Mouse (Mus musculus) CH12.LX (cell line): Measurements from ENCODE around the gene Taf10. TPM values are rescaled to one million over a fixed set of nuclear protein-coding genes. Genes with fewer than 3 reads are reported as not detected.

ENCODE experiments used
- DNase-seq: peaks from one replicate; pipeline ENCODE4 v3.0.0-alpha.2; 2013; ENCODE audit errors: extremely low read depth
- H3K27ac ChIP-seq: 2 replicates; pipeline ENCODE4 v1.5.1; 2012; ENCODE audit warnings: low read depth, mild to moderate bottlenecking, control low read depth, moderate library complexity; ENCODE audit not compliant: insufficient read depth
- H3K27me3 ChIP-seq: replicated peaks from 2 replicates; pipeline ENCODE3; 2012; ENCODE audit warnings: inconsistent platforms
- H3K36me3 ChIP-seq, 2 experiments: replicated peaks in 1 of 2; 2 replicates each; pipeline versions ENCODE3 to v1.6.1; 2012; ENCODE audit warnings: inconsistent platforms in 1 of 2, low read length in 1 of 2, mild to moderate bottlenecking in 1 of 2, mixed read lengths in 1 of 2, moderate library complexity in 1 of 2; ENCODE audit not compliant: control insufficient read depth in 1 of 2, insufficient read depth in 1 of 2
- H3K4me1 ChIP-seq, 2 experiments: 2 replicates each; pipeline ENCODE4 v1.6.1; 2012; ENCODE audit warnings: inconsistent platforms in 1 of 2, moderate library complexity in 1 of 2; ENCODE audit not compliant: insufficient read depth in 2 of 2, control insufficient read depth in 1 of 2
- H3K4me2 ChIP-seq: 2 replicates; pipeline ENCODE4 v1.6.1; 2012; ENCODE audit warnings: low read depth, mild to moderate bottlenecking, control low read depth; ENCODE audit not compliant: poor library complexity, insufficient read depth, severe bottlenecking
- H3K4me3 ChIP-seq, 3 experiments: fragments of 150-350 bp in 1 of 3; sonication (generic) in 1 of 3; replicated peaks in 1 of 3; 2 replicates each; pipeline versions ENCODE3 to v1.5.1; 2011 to 2012; ENCODE audit warnings: low read depth in 2 of 3, low read length in 2 of 3, mild to moderate bottlenecking in 2 of 3, moderate library complexity in 2 of 3, control low read depth in 1 of 3, improper control_type of control experiment in 1 of 3, inconsistent platforms in 1 of 3, mixed read lengths in 1 of 3; ENCODE audit not compliant: poor library complexity in 1 of 3
- H3K79me2 ChIP-seq: replicated peaks from 2 replicates; pipeline ENCODE4 v1.6.1; 2012; ENCODE audit warnings: mild to moderate bottlenecking, moderate library complexity; ENCODE audit not compliant: control insufficient read depth, poor library complexity, insufficient read depth, severe bottlenecking; ENCODE audit errors: extremely low read depth
- H3K9ac ChIP-seq: 2 replicates; pipeline ENCODE4 v1.6.1; 2012; ENCODE audit warnings: low read depth, mild to moderate bottlenecking, control low read depth, moderate library complexity; ENCODE audit not compliant: insufficient read depth
- H3K9me3 ChIP-seq: replicated peaks from 2 replicates; pipeline ENCODE3; 2012; ENCODE audit warnings: low read length, inconsistent platforms, mixed read lengths
- BHLHE40 ChIP-seq: IDR thresholded peaks from 2 replicates; pipeline ENCODE4 v1.6.1; 2011; ENCODE audit warnings: mild to moderate bottlenecking, low read depth, low read length, improper control_type of control experiment
- CHD2 ChIP-seq: IDR thresholded peaks from 2 replicates; pipeline ENCODE4 v1.6.1; 2011; ENCODE audit warnings: low read length, improper control_type of control experiment
- CTCF ChIP-seq, 2 experiments: IDR thresholded peaks in 1 of 2; conservative IDR thresholded peaks in 1 of 2; 2 replicates each; pipeline ENCODE4 v1.5.1; 2011 to 2012; ENCODE audit warnings: low read depth in 2 of 2, low read length in 2 of 2, improper control_type of control experiment in 1 of 2, inconsistent platforms in 1 of 2, mild to moderate bottlenecking in 1 of 2, moderate library complexity in 1 of 2
- E2F4 ChIP-seq: IDR thresholded peaks from 2 replicates; pipeline ENCODE4 v1.6.1; 2011; ENCODE audit warnings: low read depth, low read length, improper control_type of control experiment; ENCODE audit not compliant: insufficient replicate concordance
- ELF1 ChIP-seq: IDR thresholded peaks from 2 replicates; pipeline ENCODE4 v1.6.1; 2014; ENCODE audit warnings: low read depth, mild to moderate bottlenecking, inconsistent platforms, low read length, improper control_type of control experiment
- EP300 ChIP-seq: IDR thresholded peaks from 2 replicates; pipeline ENCODE4 v1.6.1; 2011; ENCODE audit warnings: low read length, improper control_type of control experiment
- GABPA ChIP-seq: IDR thresholded peaks from 2 replicates; pipeline ENCODE4 v1.6.1; 2012; ENCODE audit warnings: low read depth, low read length, improper control_type of control experiment, inconsistent platforms; ENCODE audit not compliant: insufficient replicate concordance
- HCFC1 ChIP-seq: IDR thresholded peaks from 2 replicates; pipeline ENCODE4 v1.6.1; 2012; ENCODE audit warnings: low read depth, mild to moderate bottlenecking, inconsistent platforms, low read length, improper control_type of control experiment
- JUN ChIP-seq: IDR thresholded peaks from 2 replicates; pipeline ENCODE4 v1.6.1; 2011; ENCODE audit warnings: low read depth, mild to moderate bottlenecking, low read length, improper control_type of control experiment, moderate library complexity; ENCODE audit not compliant: insufficient read depth
- KAT2A ChIP-seq: IDR thresholded peaks from 2 replicates; pipeline ENCODE4 v1.6.1; 2012; ENCODE audit warnings: low read length, improper control_type of control experiment, inconsistent platforms; ENCODE audit not compliant: insufficient replicate concordance
- MAX ChIP-seq: IDR thresholded peaks from 2 replicates; pipeline ENCODE4 v1.6.1; 2011; ENCODE audit warnings: low read length, improper control_type of control experiment
- MAZ ChIP-seq: IDR thresholded peaks from 2 replicates; pipeline ENCODE4 v1.6.1; 2012; ENCODE audit warnings: low read depth, mild to moderate bottlenecking, inconsistent platforms, low read length, improper control_type of control experiment, moderate library complexity
- MEF2A ChIP-seq: IDR thresholded peaks from 2 replicates; pipeline ENCODE4 v1.6.1; 2014; ENCODE audit warnings: low read depth, mild to moderate bottlenecking, inconsistent platforms, low read length, improper control_type of control experiment, borderline replicate concordance
- MXI1 ChIP-seq: IDR thresholded peaks from 2 replicates; pipeline ENCODE4 v1.6.1; 2011; ENCODE audit warnings: mild to moderate bottlenecking, low read depth, low read length, improper control_type of control experiment
- MYC ChIP-seq: IDR thresholded peaks from 2 replicates; pipeline ENCODE4 v1.6.1; 2011; ENCODE audit warnings: low read depth, mild to moderate bottlenecking, improper control_type of control experiment, low read length
- NELFE ChIP-seq: IDR thresholded peaks from 2 replicates; pipeline ENCODE4 v1.6.1; 2011; ENCODE audit warnings: low read depth, low read length, improper control_type of control experiment
- NRF1 ChIP-seq: IDR thresholded peaks from 2 replicates; pipeline ENCODE4 v1.6.1; 2014; ENCODE audit warnings: low read depth, mild to moderate bottlenecking, inconsistent platforms, low read length, improper control_type of control experiment, moderate library complexity
- PAX5 ChIP-seq: IDR thresholded peaks from 2 replicates; pipeline ENCODE4 v1.6.1; 2012; ENCODE audit warnings: low read length, inconsistent platforms, mixed read lengths
- POLR2A ChIP-seq: IDR thresholded peaks from 2 replicates; pipeline ENCODE4 v1.6.1; 2011; ENCODE audit warnings: low read depth, mild to moderate bottlenecking, improper control_type of control experiment, low read length
- POLR2AphosphoS2 ChIP-seq: IDR thresholded peaks from 2 replicates; pipeline ENCODE4 v1.6.1; 2011; ENCODE audit warnings: low read depth, low read length, improper control_type of control experiment
- RAD21 ChIP-seq: IDR thresholded peaks from 2 replicates; pipeline ENCODE4 v1.6.1; 2011; ENCODE audit warnings: low read depth, mild to moderate bottlenecking, low read length, improper control_type of control experiment, moderate library complexity
- RCOR1 ChIP-seq: conservative IDR thresholded peaks from 2 replicates; pipeline ENCODE4 v1.6.1; 2012; ENCODE audit warnings: low read depth, mild to moderate bottlenecking, inconsistent platforms, low read length, improper control_type of control experiment
- SIN3A ChIP-seq: IDR thresholded peaks from 2 replicates; pipeline ENCODE4 v1.6.1; 2012; ENCODE audit warnings: low read length, improper control_type of control experiment, inconsistent platforms
- SMC3 ChIP-seq: IDR thresholded peaks from 2 replicates; pipeline ENCODE4 v1.6.1; 2011; ENCODE audit warnings: low read depth, low read length, improper control_type of control experiment
- UBTF ChIP-seq: IDR thresholded peaks from 2 replicates; pipeline ENCODE4 v1.6.1; 2012; ENCODE audit warnings: low read depth, mild to moderate bottlenecking, inconsistent platforms, low read length, improper control_type of control experiment, moderate library complexity
- USF1 ChIP-seq: IDR thresholded peaks from 2 replicates; pipeline ENCODE4 v1.6.1; 2014; ENCODE audit warnings: low read depth, mild to moderate bottlenecking, inconsistent platforms, low read length, improper control_type of control experiment
- USF2 ChIP-seq: conservative IDR thresholded peaks from 2 replicates; pipeline ENCODE4 v1.6.1; 2011; ENCODE audit warnings: low read depth, low read length, improper control_type of control experiment
- ZC3H11A ChIP-seq: IDR thresholded peaks from 2 replicates; pipeline ENCODE4 v1.6.1; 2012; ENCODE audit warnings: low read depth, mild to moderate bottlenecking, inconsistent platforms, low read length, improper control_type of control experiment
- ZKSCAN1 ChIP-seq: IDR thresholded peaks from 2 replicates; pipeline ENCODE4 v1.6.1; 2012; ENCODE audit warnings: low read depth, inconsistent platforms, low read length, improper control_type of control experiment, borderline replicate concordance
- ZMIZ1 ChIP-seq: IDR thresholded peaks from 2 replicates; pipeline ENCODE4 v1.6.1; 2012; ENCODE audit warnings: low read depth, mild to moderate bottlenecking, inconsistent platforms, low read length, improper control_type of control experiment
- dilution Hi-C: fragments of 300-500 bp; cut with MboI; formaldehyde crosslinking; loops from 2 replicates; pipeline ENCODE4 v1.14.3; 2020; ENCODE audit warnings: low sequenced_read_pairs; ENCODE audit not compliant: extremely low pct_unique_long_range_greater_than_20kb, extremely low pct_ligation_motif_present
- in situ Hi-C: fragments of 300-500 bp; cut with MboI; formaldehyde crosslinking; loops from 3 replicates; pipeline ENCODE4 v1.14.3; 2019; ENCODE audit warnings: low sequenced_read_pairs, low pct_ligation_motif_present, low pct_unique_long_range_greater_than_20kb, mixed read lengths
- polyA plus RNA-seq: library from polyadenylated mRNA; unstranded; fragments of >175 nt; gene quantifications from 2 replicates; pipeline ENCODE4 v1.2.1, GENCODE M21; 2012; ENCODE audit warnings: low read depth; ENCODE audit not compliant: insufficient read length
- total RNA-seq, 2 experiments: library from RNA; depleted of rRNA; stranded (reverse); fragments of 300-350 nt in 1 of 2; fragments of >200 nt in 1 of 2; gene quantifications; 2 replicates each; pipeline ENCODE4 v1.2.3; 2012 to 2014

Gene Taf10
- total and polyA plus RNA-seq, 3 experiments: 259 to 461 (median 330) TPM

DNA sequence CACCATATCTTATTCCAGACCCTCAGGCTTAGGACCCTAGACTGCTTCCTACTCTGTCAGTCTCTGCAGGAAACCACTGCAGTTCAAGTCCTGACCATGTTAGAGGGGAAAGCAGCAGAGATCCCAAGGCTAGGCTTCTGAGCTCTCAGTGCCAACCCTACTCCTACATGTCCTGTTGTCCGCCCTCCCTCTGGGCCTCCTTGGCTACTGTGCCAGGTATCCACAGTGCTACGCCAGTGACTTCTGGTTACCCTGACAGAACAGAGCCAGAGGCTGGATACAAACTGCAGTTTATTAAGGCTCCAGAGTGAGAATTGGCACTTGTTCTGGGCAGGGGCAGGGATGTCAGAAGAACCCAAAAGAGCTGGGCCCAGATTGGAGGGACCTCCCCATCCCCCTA lies 8.6 kb upstream of the Taf10 start:
- peaks cover 17 to 30% of the 10 kb centered on the region in 2 experiments for H3K36me3 ChIP-seq
- no peak for DNase-seq
- TF ChIP-seq ZKSCAN1 (no peak), MAX (no peak), CTCF (conservative IDR thresholded peaks at IDR 0.05 in 1 of 2, IDR thresholded peaks at IDR 0.05 in 1 of 2; ENCODE audit: low read depth in 2 of 2, low read length in 2 of 2) (no peak), RCOR1 (no peak), CHD2 (no peak), JUN (no peak), USF2 (no peak), RAD21 (no peak), NRF1 (no peak), KAT2A (no peak)
- H3K9me3 ChIP-seq: no peaks in the 10 kb centered on the region
- in situ Hi-C loops (no loop called here), dilution Hi-C loops (no loop called here)
- H3K27me3 ChIP-seq: peaks cover 26% of the 10 kb centered on the region
- H3K4me2 ChIP-seq: no peak overlapping the region
- H3K9ac ChIP-seq: no peak overlapping the region
- no peaks in the 10 kb centered on the region for H3K79me2 ChIP-seq
- H3K27ac ChIP-seq: no peak overlapping the region
- no peak overlapping the region for H3K4me3 ChIP-seq
- H3K4me1 ChIP-seq: peaks cover 0 to 14% of the 10 kb centered on the region in 2 experiments; a peak in 3 of 4 replicates

DNA sequence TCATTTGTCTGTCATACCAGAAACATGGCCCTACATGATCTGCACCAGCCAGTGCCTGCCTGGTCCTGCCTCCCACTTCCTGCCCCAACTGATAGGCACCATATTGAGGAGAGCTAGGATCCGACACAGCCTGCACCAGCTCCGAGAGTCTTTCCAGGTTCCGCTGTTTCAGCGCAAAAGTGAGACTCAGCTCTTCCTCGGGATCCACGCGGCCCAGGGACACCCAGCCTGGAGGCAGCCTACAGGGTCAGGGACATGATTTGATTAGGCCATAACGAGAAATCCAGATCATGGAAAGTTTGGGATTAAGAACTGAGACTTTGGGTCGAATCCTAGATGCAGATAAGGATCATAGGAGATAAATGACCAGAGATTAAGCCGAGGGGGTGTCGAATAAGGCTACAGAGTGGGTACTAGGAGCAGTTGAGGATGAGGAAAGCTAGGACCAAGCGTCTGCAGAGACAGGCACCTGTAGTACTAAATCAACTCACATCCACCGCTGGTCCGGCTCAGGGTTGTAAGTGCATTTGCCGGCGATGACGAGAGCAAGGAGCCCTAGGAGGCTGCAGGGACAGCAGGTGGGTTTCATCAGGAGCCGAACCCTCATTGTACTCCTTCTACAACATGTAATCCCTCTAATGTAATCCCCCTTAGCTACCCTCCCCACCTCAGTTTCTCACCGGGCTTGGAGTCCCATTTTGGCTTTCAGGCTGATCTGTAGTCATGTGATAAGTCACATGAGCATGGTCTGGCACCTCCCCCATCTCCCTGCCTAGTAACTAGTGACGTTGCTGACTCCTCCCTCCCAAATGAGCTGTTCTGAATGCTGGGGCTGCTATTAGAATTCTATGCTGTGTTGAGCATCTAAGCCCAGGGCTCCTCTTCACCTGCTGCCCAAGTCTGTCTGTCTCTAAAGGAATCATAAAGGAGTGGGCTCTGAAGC lies 7.6 kb upstream of the Taf10 start, which contains the start of gene Tpp1:
Tpp1 (minus strand) TSS at position 745 of the 943 bp plus-strand sequence.
- Histone ChIP-seq H3K4me3 (peak within 1 kb of the TSS; percentile 80 to 90 (median 88)), H3K36me3 (peaks cover 25 to 39% of the 10 kb centered on the region in 2 experiments), H3K79me2 (no peaks in the 10 kb centered on the region), H3K27ac (peak within 1 kb of the TSS; percentile 4; the same call in 1 of the 2 replicates), H3K27me3 (peaks cover 16% of the 10 kb centered on the region), H3K9me3 (no peaks in the 10 kb centered on the region), H3K4me2 (peak within 1 kb of the TSS; percentile 58), H3K4me1 (peaks cover 0 to 14% of the 10 kb centered on the region in 2 experiments; a peak in 3 of 4 replicates), H3K9ac (peak within 1 kb of the TSS; percentile 90)
- DNase-seq: peak; percentile 95
- dilution Hi-C loops (no loop called here), in situ Hi-C loops (no loop called here)
- TF ChIP-seq MXI1 (no peak), SIN3A (peak; percentile 93), BHLHE40 (peak; percentile 92), UBTF (no peak), JUN (no peak), USF1 (peak; percentile 97), HCFC1 (peak; percentile 70), PAX5 (no peak), SMC3 (no peak), ZC3H11A (no peak), MYC (0 out of 2 replicates have a peak, but pooled peaks have one; percentile 36), NRF1 (peak; percentile 34; the same call in 1 of the 2 replicates), POLR2AphosphoS2 (no peak), RCOR1 (no peak), GABPA (no peak), KAT2A (no peak), E2F4 (no peak), POLR2A (peak; percentile 67), EP300 (no peak), ELF1 (no peak), MEF2A (peak; percentile 25; the same call in 1 of the 2 replicates), MAX (peak; percentile 92), MAZ (no peak), ZMIZ1 (no peak), NELFE (0 out of 2 replicates have a peak, but pooled peaks have one; percentile 39)
